Mouse (Mus musculus): ENCODE results near the gene Ing2.

The Ing2 gene

GRCm38 (mm10) chr8:47674140-47674776 is 1.1 kb downstream of the Ing2 start:
- no peak for DNase-seq

DNA sequence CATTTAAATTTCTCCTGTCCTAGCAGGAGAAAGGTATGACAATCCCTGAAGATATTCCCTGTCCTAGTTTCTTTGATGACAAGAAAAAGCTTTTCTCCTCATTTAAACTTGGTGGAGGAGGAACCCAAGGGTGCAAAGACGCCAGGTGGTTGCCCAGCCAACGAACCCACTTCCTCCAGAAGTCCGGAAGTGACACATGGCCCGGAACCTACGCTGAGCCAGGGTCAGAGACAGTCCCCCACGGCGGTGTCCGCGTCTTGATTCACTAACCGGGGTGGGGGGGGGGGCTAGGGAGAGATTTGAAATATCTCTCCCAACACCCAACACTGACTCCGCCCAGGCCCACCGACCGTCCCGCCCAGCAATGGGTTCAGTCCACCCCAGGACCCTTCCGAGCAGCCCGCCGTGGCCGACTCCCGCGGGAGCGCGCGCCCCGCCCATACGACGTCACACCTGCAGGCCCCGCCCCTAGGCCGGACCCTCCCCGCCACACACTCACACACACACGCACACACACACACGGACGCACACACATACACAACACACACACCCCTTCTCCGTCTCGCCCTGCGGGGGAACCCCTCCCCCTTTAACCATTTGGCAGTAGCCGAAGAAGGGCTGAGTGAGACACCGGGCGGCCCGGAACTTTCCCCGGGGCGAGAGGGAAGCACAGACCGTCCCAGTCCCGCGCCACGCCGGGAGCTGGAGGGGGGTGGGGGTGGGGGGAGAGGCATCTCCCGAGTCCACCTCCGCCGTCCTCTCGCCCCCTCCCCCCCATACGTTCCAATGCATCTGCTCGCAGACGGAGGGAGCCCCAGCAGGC is 1.8 kb downstream of the Ing2 start:
- DNase-seq = peak; percentile 88

- no peak for DNase-seq
Measured at GRCm38 (mm10) chr8:47664231-47664785, 11.0 kb downstream of the Ing2 start.

DNA sequence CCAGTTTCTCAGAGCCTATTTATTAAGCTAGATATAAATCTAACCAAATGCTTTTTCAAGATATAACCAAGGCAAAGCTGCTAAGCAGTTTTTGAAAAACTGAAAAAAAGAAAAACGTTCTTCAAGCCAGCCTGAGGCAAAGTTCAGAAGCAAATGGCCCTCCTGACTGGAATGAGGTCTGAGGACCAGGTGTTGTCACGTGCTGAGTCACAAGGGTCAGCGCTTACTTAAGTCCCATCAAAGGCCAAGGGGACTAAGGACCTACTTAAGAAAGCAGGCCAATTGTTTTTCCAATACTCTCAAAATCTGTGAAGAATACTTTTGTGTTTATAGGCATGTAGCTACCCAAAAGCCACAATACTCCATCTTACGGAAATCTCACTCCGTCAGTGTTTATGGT is 12.2 kb downstream of the Ing2 start:
- no peak for DNase-seq

DNA sequence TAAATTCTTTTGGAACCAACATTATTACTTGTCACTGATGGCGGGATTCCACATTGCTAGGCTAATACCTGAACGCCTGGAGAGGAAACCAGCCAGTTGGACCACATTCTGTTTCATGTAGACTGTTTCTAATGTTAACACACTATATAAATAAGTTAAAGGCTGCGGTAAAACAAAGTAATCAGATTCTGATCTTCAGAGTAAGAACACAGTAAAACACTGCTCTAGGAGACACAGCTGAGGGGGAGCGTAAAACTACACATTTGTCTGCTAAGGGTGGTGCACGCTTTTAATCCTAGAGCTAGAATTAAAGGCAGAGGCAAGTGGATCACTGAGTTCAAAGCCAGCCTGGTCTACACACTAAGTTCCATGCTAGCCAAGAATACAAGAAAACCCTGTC is 12.6 kb downstream of the Ing2 start:
- DNase-seq = no peak

- no peak for DNase-seq
Measured at GRCm38 (mm10) chr8:47660394-47660793, 15.0 kb downstream of the Ing2 start.

DNA sequence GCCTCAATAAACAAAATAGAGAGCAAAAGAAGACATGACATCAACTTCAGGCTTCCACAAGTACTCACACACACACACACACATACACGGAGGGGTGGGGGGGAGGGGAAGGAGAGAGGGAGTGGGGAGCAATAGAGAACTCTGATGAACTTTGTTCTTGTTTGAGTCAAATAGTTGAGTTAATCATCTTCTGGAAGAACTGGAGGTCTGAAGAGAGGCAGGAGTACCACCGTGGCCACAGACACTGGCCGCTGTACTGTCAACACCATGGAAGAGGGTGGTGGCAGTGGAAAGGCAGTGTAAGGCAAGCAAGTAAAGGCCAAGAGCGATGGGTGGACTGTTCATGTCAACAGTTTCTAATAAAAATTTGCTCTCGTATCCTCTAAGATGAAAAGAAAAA is 15.9 kb downstream of the Ing2 start:
- no peak for DNase-seq

DNA sequence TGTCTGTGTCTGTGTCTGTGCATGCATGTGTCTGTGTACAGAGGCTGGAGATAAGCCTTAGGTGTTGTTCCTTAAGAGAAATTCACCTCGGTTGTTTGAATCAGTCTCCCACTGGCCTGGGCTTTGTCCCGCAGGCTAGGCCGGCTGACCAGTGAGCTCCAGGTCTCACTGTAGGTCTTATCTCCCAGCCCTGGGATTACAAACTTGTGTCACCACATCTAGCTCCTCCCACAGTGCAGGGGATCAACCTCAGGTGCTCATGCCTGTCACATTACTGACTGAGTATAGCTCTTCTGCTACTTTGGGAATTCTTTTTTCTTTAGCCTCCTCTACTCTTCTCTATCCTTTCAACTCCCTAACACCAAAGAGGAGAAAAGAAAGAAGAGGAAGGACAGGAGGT is 20.9 kb downstream of the Ing2 start:
- DNase-seq = no peak

- no peak for DNase-seq
Measured at GRCm38 (mm10) chr8:47652737-47653076, 22.6 kb downstream of the Ing2 start.

DNA sequence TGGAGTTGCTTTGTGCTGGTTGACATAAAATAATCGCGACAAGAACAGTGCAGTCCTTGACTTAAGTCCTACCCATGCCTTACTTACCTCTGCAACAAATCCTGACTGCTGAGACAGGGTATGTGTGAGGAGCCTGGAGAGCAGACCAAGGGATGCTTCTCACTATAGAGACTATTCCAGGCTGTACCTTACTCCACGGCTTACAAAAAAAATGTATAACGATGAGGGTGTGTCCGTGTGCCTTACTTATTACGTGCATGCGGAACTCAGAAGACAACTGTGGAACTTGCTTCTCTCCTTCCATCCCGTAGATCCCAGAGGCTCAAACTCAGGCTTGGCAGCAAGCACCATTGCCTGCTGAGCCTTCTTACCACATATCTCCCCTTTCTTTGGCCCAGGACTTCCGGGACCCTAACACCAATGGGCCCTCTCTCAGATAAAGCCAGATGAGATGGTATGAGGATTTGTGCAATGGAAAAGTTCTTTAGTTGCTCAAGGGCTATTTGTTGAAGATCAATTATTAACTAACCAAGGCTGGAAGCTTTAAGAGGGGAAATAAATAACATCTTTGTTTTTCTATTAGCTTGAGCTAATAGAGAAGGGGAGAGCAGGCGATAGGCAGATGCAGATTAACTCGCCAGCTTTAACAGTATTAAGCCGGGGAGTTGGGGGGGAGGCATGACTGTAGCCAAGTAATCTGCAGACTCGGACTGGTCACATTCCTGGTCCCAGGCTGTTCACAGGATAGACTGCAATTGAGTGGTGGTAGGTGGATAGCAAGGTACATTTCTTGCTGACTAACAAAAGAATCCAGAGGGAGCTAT is 23.2 kb downstream of the Ing2 start:
- no peak for DNase-seq

DNA sequence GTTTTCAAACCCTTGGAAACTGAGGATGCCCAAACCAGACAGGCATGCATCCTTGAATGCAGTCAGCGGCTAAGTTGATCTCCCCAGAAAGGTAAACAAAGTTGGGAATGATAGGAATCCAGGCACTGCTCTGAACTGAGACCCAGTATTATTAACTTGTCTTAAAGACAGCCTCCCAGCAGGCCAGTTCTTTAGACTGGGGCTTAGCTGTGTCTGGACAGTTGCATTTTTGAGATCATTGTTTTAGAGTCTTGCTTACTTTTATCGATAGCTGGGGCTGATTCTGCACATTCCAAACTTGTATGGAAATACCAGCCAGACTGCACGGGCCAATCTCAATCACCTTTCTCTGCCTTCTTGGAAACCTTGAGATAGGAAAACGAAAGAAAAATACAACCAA is 24.5 kb downstream of the Ing2 start:
- no peak for DNase-seq

DNA sequence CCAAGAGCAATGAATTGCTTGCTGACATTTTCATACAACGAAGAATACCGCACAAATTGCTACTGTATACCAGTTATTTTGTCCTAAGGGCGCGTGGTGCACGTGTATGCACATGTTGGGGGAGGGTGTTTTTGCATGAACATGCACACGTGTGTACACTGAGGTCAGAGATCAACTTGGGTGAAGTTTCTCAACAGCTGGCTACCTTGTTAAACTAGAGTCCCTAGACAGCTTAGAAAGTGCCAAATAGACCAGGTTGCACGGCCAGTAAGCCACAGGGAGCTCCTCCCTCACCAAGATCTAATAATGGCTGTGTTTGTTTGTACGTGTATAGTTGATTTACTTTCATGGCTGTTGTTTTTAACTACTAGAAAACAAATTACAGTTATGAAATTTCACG is 25.8 kb downstream of the Ing2 start:
- no peak for DNase-seq

- DNase-seq = no peak
Measured at GRCm38 (mm10) chr8:47642514-47643064, 32.8 kb downstream of the Ing2 start.

DNA sequence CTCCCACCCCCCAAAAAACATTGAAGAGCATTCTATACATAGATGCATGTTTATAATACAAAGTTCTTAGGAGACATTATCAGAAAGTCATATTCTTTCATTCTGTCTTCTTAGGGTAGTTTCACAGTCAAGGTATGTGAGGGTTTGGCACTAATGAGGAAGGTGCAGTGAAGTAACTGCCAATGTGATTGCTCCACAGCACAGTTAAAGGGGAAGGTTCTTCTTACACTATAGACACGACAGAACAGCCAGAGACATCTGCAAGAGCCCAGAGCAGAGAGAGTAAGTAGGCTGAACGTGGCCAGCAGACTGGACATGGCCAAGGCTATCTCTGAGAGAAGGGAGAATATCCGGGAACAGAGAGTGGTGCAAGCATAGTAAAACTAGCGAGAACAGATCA is 38.2 kb downstream of the Ing2 start:
- no peak for DNase-seq

GRCm38 (mm10) chr8:47636032-47636431 is 39.3 kb downstream of the Ing2 start:
- DNase-seq = no peak

GRCm38 (mm10) chr8:47634791-47635341 is 40.5 kb downstream of the Ing2 start:
- no peak for DNase-seq

DNA sequence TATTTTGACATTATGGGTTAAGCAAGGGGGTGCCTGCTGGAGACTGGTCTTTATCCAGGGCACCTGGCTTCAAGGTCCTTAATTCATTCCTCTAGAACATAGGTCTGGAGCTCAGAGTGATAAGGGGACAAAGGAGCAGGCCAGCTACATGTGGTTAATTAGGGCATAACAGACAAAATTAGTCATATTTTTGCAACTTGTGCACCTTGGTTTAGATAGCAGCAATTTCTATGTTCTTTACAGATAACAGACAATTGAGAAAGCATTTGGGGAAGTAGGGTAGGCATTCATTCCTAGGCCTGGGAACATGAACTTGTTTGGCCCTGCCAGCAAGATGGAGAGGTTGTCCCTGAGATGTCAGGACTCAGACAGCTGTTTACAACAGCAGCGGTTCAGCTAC is 54.2 kb downstream of the Ing2 start:
- DNase-seq = no peak

All from cerebellum, adult 9-11 months (tissue).